In the genomic region with DNA sequence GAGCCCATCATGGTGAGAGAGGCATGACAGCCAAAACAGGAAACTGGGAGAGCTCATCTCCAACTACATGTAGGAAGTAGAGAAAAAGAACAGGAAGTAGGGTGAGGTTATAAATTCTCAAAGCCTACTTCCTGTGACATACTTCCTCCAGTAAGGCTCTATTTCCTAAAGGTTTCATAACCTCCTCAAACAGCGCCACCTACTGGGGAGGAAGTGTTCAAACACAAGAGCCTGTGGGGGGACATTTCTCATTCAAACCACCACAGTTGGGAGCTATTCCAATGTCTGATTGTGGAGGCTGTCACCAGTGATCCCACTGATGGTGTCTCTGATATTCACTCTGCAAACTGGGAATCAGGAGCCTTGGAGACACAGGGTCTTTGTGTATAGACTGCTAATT, we compare ENCODE assay signal across 11 mouse cellular contexts.
"Had no signal": no experiment of that assay in that cellular context is flagged by ENCODE, and none has a peak within 500 bp of the region (broad histone marks: within the 10 kb centered on the region; RNA-seq: fewer than 3 reads in every experiment).

No protein-coding gene starts in this region.

- H3K4me1 ChIP-seq: limb, embryonic 15.5 days; liver, embryonic 13.5 days; neural tube, embryonic 12.5 days had no signal

- H3K9me3 ChIP-seq: limb, embryonic 15.5 days had no signal

- H3K9ac ChIP-seq: limb, embryonic 15.5 days; liver, embryonic 13.5 days; midbrain, embryonic 12.5 days; neural tube, embryonic 12.5 days had no signal

- DNase-seq: kidney, adult 11 months; kidney, adult 9 months; kidney, postnatal 36 days; liver, embryonic 13.5 days; lung, adult 18-20 months; thymus, postnatal 36 days had no signal

- H3K27me3 ChIP-seq: limb, embryonic 15.5 days; liver, embryonic 13.5 days; neural tube, embryonic 12.5 days had no signal

- H3K4me3 ChIP-seq: limb, embryonic 15.5 days; liver, embryonic 13.5 days; midbrain, embryonic 12.5 days; myocyte; neural tube, embryonic 12.5 days had no signal

- H3K36me3 ChIP-seq: limb, embryonic 15.5 days; liver, embryonic 13.5 days; midbrain, embryonic 12.5 days; neural tube, embryonic 12.5 days had no signal

- H3K4me2 ChIP-seq: limb, embryonic 15.5 days; liver, embryonic 13.5 days; midbrain, embryonic 12.5 days; neural tube, embryonic 12.5 days had no signal

- H3K27ac ChIP-seq: kidney, postnatal 0 days; limb, embryonic 15.5 days; liver, embryonic 13.5 days; midbrain, embryonic 12.5 days; neural tube, embryonic 12.5 days had no signal
